Mouse (Mus musculus) brain, adult 2 months (tissue): ENCODE results near the gene Adgrb2.
A peak's percentile ranks its signal among the peaks of the same experiment; 100 is the strongest.

Experiments used
- DNase-seq: peaks from one replicate; pipeline ENCODE4 v3.0.0; 2011; ENCODE audit warnings: low read depth, low spot score

The Adgrb2 gene

DNA sequence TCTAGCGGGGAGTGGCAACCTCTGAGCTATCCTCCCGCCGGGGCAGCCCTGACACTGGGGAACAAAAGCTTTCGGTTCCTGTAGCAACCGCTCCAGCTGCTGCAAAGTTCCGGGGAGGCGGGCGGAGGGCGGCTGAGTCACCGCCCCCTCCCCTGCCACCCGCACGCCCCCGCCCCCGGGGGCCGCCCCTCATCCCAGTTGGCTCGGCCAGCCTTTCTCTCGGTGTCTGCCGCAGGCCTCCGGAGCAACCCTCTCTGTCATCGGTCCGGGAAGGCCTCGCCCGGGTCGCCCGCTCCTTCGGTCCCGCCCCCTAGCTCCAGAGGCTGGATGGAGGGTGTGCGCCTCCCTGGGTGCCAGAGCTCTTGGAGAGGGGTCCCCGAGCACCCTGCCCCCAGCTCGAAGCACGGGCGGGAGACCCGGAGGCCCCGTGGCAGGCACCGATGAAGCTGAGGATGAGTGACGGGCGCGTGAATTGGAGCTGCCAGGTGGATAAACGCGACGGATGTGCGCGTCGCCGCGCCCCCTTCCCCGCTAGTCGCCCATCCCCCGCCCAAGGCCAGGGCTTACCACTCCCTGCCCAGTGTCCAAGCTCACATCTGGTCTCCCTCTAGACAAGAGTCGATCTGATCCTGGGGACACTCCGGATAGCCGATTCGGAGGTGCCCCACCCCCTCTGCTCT lies 3.3 kb downstream of the Adgrb2 start:
- peak; percentile 43 for DNase-seq

DNA sequence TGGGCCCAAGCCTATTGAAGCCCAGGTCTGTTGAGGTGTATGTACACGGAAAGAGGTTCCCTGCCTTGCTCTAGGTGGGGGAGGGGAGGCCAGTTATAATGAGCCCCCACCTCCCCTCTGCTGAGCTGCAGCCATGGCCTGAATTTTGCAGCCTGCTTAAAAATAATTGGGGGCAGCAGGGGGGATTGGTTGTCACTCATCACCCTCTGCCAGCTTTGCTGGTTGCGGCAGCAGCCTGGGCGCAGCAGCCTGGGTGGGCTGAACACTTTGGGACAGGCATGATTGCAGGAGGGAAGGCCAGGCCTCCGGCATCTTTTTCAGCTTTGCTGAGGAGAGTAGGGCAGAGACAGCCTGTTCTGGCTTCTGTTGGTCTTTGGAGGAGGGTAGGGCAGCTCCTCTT lies 5.3 kb downstream of the Adgrb2 start:
- no peak for DNase-seq

DNA sequence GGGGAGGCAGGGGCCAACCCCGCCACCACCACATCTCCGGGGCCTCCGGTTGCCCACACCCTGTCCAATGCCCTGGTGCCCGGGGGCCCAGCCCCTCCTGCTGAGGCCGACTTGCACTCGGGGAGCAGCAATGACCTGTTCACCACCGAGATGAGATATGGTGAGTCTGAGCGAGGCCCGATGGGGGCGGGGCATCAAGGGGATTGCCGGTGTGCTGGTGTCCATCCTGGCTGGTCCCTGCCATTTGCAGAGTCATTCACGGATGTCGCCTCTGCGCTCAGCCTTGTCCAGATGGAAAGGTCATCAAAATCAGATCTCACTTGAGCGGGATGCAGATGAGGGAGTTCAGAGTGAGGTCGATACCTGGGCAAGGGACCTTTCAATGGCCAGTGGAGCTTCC lies 8.1 kb downstream of the Adgrb2 start:
- DNase-seq = no peak

DNA sequence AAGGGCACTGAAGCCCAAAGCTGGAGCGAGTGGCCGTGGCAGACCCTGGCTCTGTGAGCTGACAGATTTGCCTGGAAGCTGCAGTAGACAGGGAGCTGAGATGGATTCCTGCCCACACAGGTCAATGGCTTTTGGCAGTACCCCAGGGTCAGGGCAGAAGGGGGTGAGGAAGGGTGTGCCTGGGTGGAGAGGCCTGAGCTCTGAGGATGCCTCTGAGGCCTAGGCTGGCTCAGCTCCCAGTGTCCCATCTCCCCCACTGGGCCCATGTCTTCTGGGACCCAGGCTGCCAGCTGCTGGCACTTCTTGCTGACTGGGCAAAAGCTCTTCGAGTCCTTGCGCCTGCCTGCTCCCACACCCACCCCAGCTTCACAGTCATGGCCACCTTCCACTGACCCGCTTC lies 8.5 kb downstream of the Adgrb2 start:
- DNase-seq = no peak

DNA sequence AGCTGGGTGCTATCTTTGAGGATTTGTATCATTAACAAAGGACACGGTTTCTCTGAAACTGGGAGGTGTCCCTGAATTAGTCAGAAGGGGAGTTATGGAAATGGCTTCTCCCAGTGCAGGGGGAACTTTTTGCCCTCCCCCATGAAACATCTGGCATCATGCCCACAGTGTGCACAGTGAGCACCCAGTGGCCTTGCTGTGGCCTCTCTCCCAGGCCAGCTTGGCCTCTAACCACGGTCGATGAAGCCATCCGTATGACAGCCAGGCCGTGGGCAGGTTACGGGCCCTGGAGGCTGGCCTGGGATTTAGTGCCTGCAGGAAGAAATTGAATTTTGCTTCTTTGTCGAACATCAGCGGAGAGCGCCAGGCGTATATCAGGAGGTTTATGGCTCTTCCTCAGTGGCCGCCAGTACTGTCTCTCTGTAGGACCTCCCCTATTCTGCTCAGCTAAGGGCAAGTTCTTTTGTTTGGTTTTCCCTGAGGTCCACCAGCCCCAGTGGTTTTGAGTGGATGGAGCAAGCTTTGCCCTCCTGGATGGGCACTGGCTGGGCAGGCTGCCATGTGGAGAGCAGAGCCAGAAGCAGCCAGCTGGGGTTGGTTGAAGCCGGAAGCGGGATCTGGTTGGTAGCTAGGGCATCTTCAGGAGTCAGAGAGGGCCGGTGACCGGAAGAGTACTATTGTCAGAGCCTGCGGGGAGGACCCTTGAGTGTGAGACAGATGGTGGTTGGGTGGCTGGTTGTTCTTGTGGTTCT lies 9.4 kb downstream of the Adgrb2 start:
- no peak for DNase-seq

DNA sequence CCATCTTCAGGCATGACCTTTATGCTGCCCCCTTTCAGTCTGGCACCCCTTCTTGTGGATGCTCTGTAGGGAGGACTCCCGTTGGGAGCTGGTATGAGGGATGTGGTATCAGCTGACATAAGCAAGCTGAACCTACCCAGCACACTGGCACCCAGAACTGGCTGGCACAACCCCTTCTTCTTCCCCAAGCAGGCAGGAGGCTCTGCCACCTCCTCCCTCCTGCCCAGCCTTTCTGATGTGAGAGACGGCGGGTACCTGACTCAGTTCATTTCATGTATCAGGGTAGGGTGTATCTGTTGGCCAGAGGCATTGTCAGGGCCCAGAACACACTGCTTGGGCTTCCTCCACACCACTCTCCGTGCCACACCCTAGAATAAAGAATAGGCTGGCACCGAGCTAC lies 10.1 kb downstream of the Adgrb2 start:
- peak; percentile 79 for DNase-seq

DNA sequence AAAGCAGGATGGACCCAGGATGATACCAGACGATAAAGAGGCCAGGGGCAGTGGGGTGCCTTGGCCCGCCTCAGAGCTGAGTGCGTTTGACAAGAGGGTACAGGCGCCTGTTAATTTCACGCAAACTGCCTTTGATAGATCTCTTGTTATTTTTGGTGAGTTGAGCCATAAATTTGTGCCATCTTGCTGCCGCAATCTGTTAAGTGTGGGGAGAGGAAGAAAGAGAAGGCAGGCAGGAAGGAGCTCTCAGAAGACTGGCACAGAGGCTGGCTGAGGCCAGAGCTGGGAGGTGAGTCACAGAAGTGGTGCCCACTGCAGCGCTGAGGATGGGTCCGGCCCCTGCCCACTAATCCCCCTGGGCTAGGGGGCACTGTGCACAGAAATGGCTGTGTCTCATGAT lies 10.6 kb downstream of the Adgrb2 start:
- peak; percentile 71 for DNase-seq

DNA sequence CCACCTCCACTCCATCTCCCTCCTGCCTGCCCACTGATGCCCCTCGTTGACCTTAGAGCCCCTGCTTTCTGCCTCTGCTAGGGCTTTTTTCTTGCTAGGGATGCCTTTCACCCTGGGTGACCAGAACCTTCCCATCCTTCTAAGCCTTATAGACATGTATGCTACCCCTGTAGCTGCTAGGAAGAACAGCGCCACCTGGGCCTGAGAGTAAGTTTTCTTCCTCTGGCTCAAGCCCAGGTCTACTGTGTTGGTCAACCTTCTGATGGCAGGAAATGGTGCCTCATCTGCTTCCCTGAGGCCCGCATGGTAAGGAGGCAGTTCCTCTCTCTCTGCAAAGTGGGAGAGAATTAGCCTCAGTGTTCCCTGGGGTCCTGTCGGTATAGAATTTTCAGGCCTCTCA lies 11.3 kb downstream of the Adgrb2 start:
- no peak for DNase-seq

DNA sequence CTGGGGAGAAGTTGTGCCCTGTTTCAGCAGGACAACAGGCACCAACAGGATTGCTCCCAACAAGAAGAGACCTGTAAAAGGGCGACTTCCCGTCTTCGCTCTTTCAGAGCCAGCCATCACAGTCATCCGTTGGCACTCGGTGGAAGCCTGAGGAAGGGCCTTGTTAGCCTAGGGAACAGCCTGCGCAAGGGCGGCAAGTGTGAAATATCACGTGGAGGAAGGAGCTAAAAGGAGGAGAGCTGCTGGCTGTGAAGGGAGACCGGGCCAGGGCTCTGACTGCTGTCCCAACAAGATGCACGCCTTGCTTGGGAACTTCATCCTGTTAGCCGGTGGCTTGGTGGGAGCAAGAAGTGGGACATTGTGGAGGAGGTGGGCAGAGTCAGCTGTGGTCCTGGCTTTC lies 13.5 kb downstream of the Adgrb2 start:
- peak; percentile 86 for DNase-seq

DNA sequence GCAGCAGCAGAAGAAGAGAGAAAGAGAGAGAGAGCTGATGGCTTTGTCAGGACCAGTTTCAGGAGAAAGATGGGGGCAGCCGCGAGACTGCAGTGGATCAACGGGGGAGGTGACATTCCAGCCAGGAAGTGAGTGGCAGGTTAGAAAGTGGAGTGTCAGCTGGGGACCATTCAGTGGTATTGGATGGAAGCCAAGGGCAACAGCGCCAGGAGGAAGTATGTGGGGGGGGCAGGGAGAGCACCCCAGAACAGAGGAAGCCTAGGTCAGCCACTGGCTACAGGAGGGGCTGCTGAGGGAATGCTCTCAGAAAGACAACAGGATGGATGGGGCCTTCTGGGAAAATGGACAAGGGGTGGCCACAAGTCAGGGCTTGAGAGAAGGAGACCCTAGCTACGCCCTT lies 17.0 kb downstream of the Adgrb2 start:
- DNase-seq = peak; percentile 62

DNA sequence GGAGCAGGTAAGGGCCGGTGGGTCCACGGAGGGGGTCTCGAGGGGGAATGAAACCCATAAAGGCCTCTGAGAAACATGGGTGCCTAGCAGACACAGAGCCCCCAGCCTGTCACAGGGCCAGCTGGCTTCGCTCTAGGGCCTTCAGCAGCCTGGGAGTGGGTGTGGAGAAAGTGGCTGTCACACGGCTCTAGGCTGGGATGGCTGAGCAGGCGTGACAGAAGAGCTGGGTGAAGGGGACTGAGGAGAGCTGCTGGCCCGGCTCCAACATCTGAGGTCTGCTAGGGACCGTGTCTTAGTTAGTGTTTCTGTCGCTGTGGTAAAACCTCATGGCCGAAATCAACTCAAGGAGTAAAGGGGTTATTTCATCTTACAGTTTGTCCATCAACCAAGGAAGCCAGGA lies 17.5 kb downstream of the Adgrb2 start:
- peak; percentile 78 for DNase-seq

DNA sequence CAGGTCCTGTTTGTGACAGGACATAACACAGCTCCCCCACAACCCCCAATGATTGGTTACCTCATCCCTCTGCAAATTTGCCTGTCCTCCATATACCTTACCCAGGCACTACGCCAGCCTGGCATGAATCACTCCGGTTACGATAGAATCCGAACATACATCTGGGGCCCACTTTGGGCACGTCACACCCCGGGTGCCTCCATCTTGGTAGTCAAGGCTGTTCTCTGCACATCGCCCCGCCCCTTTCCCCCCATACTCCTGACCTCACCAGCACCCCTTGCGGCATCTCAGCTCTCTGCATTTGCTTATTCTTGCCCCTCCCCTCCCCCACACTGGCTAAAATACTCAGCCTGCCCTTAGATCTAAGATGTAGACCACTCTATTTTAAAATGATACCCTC lies 20.9 kb downstream of the Adgrb2 start:
- DNase-seq = peak; percentile 53

DNA sequence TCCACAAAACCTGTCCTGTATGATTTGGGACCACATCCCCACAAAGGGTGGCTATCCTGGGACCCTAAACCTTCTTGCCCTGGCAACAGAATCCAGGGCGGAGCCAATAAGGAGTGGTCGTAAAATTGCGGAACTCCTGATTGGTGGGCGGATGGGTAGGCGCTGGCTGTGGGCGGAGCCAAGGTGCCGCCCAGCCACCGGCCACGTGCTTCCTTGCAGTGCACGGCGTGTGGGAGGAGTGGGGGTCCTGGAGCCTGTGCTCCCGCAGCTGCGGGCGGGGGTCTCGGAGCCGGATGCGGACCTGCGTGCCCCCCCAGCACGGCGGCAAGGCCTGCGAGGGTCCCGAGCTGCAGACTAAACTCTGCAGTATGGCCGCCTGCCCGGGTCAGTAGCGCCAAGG lies 21.9 kb downstream of the Adgrb2 start:
- no peak for DNase-seq

DNA sequence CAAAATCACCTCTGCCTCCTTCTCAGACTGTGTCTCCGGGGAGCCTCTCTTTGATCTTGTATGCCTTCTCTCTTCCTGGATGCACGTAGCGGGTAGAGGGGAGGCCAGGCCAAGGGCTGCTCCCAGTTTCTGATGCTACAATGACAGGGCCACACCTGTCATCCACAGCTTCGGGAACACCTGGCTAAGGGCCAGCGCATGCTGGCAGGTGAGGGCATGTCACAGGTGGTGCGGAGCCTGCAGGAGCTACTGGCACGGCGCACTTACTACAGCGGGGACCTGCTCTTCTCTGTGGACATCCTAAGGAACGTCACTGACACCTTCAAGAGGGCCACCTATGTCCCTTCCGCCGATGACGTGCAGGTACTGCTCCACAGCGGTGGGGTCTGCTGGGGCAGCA lies 24.4 kb downstream of the Adgrb2 start:
- DNase-seq = no peak

DNA sequence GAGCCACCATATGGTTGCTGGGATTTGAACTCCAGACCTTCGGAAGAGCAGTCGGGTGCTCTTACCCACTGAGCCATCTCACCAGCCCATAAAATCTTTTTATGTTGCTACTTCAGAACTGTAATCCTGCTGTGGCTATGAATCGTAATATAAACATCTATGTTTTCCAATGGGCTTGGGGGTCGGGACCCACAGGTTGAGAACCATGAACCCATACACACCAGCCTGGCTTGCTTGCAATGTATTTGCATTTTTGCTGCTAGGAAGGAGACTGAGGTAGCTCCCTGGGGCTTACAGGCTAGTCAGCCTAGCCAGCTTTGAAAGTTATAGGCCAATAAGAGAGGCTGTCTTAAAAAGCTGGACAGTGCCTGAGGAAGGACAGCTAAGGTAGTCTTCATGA lies 26.1 kb downstream of the Adgrb2 start:
- no peak for DNase-seq

DNA sequence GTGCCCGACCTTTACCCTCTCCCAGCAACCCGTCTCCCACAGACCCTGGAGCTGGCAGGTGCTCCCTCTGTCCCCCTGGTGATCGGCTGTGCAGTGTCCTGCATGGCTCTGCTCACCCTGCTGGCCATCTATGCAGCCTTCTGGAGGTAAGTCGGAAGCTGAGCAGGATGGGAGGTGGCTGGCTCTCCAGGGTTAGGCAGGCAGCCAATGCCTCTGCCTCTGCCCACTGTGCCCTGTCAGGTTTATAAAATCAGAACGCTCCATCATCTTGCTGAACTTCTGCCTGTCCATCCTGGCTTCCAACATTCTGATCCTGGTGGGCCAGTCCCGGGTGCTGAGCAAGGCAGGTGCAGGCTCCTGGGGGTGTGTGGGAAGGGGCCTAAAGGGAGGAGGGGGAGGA lies 27.6 kb downstream of the Adgrb2 start:
- no peak for DNase-seq

DNA sequence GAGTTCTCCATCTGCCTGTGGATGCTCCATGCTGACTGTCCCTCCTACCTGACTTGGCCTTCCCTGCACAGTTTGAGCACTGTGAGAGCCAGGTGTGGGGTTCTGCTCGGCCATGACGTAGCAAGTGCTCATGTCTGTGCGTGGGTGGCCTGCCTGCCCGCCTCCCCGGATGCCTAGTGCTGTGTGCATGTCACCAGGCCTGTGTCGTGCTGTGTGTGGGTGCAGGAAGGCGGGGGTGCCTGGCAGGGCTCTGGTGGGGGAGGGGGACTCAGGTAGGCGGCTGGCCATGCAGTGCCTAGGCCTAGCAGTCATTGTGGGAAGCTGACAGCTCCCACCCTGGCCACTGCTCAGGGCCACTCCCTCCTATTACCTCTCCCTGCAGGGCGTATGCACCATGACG lies 28.4 kb downstream of the Adgrb2 start:
- DNase-seq = peak; percentile 85

DNA sequence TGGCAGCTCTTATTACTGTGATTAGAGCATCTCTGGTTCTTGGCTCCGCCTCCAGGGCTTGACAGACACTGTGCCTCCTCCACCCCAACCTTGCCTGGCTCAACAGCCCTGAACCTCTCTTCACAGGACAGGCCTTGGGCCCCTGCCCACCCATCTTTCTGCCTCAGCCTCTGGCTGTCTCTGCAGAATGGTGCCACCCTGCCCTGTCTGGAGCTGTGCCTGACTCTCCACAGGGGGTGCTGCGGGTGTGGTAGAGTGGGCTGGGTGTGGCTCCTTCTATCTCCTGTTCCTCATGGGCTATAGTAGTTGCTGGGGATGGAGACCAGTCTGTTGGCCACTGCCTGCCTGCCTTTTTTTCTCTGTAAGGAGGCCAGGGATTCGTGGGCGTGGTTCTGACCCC lies 31.3 kb downstream of the Adgrb2 start:
- no peak for DNase-seq

DNA sequence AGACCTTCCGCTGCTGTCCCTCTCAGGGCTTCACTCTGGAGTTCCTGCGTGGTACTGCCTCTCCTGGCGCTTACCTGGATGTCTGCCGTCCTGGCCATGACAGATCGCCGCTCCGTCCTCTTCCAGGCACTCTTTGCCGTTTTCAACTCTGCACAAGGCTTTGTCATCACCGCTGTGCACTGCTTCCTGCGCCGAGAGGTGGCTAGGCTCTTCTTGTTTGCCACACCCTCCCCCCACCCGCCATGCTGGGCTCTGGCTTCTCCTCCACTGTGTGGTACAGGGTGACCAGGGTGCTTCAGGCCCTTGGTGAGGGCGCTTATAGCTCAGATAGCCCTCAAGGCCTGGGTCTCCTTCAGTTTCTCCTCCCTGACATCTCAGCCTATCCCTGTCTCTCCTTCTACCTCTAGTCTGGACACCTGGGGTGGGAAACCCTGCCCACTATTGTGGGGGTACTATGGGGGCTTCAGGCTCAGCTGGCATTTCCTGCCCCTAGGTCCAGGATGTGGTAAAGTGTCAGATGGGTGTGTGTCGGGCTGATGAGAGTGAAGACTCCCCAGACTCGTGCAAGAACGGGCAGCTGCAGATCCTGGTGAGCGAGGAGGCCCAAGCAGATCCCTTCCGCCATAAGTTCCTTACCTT lies 32.5 kb downstream of the Adgrb2 start:
- no peak for DNase-seq

DNA sequence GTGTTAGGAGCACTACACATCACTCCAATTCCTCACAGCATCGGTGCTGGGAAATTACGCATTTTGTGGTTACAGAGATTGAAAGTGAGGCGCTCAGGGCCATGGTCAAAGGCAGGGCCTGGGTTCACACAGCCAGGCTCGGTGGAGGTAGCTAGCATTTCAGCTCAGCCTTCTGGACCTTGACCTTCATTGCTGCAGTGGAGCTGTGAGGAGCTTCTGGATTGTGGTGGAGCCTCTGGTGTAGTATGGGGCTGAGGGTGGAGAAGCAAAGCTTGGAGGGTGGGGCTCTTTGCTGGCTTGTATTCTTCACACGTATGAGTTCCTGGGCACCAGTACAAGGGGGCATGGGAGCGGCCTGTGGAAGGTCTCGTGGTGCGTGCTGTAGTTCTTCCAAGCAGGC lies 38.3 kb downstream of the Adgrb2 start:
- no peak for DNase-seq

DNA sequence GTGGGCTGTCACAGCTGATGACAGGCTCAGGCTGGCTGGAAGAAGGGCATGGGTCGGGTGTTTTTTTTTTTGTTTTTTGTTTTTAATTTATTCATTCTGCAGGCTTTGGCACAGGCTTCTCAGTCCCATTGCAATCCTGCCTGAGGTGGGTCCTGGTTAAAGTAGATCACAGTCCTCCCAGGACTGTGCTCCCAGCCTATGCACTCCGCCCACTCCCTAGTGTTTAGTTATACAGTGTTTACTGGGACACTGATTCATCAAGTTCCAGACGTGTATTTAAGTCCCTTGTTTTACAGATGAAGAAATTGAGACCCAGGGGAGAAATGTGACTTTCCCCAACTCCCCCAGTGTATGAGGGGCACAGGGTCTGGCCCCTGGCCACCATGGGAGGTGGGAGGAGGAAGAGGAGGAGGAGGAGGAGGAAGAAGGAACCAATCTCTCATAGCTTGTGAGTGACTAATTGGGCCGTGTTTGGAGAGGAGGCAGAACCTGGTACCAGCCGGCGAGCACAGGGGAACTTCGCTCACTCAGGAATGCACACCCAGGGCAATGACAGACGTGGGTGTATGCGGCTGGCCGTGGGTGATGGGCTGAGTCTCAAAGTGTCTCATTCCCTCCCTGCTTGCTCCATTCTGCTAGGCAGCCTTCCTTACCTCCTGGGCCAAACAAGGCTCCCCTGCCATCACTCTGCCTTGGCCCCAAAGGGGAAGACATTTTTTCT lies 39.0 kb downstream of the Adgrb2 start:
- peak; percentile 81 for DNase-seq

DNA sequence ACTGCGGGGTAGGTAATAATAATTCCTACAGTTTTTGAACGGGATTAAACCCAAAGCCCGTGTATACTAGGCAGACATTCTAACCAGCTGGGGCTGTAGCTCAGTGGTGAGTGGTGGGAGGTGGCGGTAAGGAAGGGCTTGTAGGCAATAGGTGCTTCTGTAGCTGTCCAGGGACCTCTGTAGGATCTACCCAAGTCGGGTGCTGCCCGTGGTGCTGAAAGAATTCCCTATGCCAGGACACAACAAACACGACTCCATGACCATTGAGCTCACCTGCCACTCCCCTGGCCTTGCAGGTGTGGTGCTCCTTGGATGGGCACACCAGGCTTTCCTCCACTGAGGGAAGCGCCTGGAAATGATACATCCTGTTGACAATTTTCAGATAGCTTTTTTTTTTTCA lies 40.9 kb downstream of the Adgrb2 start:
- DNase-seq = no peak
